Mouse (Mus musculus): ENCODE measurements around the gene Rassf1. TPM values are rescaled to one million over a fixed set of nuclear protein-coding genes. Genes with fewer than 3 reads are reported as not detected.

Gene Rassf1
- polyA plus RNA-seq, 1 experiment from 2014 or later = 39.3 TPM

DNA sequence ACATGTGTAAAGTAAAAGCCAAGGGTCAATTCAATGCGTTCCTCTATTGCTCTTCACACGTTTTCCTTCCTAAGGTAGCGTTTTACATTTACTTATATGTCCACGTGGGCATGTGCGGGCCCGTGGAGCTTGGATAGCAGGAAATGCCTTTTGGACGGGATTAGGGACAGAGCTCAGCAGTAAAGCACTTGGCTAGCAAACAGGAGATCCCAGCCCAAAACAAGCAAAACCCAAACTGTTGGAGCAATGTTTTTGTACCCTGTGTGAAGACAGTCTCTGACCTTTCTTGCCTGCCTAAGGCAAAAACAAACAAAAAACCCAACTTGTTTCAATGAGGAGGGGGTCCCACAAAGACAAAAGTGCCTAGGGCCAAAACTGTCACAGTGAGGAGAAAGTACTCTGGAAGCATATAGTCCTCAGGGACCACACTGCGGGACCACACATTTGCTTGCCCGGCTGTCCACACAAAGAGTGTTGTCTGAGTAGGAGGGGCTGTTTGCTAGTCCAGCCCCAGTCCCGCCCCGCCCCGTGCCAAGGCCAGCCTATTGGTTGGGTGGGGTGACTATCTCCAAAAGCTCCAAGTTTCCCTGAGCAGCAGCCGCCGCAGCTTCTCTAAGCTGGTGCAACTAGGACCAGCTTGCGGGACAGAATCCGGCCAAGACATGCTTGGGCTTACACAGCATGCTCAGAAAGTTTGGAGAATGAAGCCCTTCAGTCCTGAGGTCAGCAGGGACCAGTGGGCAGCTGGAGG, 25.2 kb downstream of the Rassf1 start, which contains the start of gene Hyal1:
Gene Hyal1, plus strand, starts transcription at position 571 of the 751 bp plus-strand sequence.
- 28% methylated on average over 16 of the region's 16 CpGs for WGBS
- Histone ChIP-seq H3K4me2 (peak within 1 kb of the TSS; percentile 55), H3K4me1 (peaks cover 45% of the 10 kb centered on the region), H3K27ac (peak within 1 kb of the TSS; percentile 41), H3K9me3 (replicated peaks) (no peaks in the 10 kb centered on the region), H3K4me3 (peak within 1 kb of the TSS; percentile 27), H3K27me3 (no peaks in the 10 kb centered on the region), H3K36me3 (ENCODE audit: poor library complexity, severe bottlenecking) (peaks cover 34% of the 10 kb centered on the region), H3K9ac (peak within 1 kb of the TSS; percentile 55)
- ATAC-seq = peak; percentile 54

DNA sequence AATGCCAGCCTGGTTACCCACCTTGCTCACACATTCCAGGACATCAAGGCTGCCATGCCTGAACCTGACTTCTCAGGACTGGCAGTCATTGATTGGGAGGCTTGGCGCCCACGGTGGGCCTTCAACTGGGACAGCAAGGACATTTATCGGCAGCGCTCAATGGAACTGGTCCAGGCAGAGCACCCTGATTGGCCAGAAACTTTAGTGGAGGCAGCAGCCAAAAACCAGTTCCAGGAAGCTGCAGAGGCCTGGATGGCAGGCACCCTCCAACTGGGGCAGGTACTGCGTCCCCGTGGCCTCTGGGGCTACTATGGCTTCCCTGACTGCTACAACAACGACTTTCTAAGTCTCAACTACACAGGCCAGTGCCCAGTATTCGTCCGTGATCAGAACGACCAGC, 26.5 kb downstream of the Rassf1 start:
- H3K27ac ChIP-seq = no peak overlapping the region
- no peaks in the 10 kb centered on the region for H3K9me3 ChIP-seq (replicated peaks)
- H3K4me1 ChIP-seq = peaks cover 37% of the 10 kb centered on the region
- no peak overlapping the region; the same call in 1 of the 2 replicates for H3K4me2 ChIP-seq
- no peaks in the 10 kb centered on the region for H3K27me3 ChIP-seq
- no peak for ATAC-seq
- WGBS = 95% methylated on average over 10 of the region's 10 CpGs
- no peak overlapping the region for H3K4me3 ChIP-seq
- peaks cover 23% of the 10 kb centered on the region for H3K36me3 ChIP-seq (ENCODE audit: poor library complexity, severe bottlenecking)
- H3K9ac ChIP-seq = 0 out of 2 replicates have a peak overlapping the region, but pooled peaks have one; percentile 55

DNA sequence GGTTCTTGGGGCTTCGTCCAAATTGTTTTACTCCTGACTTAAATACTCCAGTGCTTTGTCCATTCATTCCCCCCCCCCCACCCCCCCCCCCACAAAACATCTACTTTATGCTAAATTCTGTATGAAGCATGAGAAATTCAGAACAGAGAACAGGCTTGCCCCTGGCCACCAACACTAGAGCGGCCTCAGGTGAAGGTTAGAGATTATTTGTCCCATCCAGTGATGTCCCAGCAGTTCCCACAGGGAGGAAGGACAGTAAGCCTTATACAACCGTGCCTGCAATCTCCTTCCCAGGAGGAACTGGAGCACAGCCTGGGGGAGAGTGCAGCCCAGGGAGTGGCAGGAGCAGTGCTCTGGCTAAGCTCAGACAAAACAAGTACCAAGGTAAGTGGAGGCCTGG, 27.2 kb downstream of the Rassf1 start, which contains the start of gene Naa80:
Gene Naa80, plus strand, starts transcription at position 301 of the 400 bp plus-strand sequence.
- peak within 1 kb of the TSS; percentile 82; the same call in 1 of the 2 replicates for H3K4me2 ChIP-seq
- H3K36me3 ChIP-seq (ENCODE audit: poor library complexity, severe bottlenecking) = peaks cover 23% of the 10 kb centered on the region

DNA sequence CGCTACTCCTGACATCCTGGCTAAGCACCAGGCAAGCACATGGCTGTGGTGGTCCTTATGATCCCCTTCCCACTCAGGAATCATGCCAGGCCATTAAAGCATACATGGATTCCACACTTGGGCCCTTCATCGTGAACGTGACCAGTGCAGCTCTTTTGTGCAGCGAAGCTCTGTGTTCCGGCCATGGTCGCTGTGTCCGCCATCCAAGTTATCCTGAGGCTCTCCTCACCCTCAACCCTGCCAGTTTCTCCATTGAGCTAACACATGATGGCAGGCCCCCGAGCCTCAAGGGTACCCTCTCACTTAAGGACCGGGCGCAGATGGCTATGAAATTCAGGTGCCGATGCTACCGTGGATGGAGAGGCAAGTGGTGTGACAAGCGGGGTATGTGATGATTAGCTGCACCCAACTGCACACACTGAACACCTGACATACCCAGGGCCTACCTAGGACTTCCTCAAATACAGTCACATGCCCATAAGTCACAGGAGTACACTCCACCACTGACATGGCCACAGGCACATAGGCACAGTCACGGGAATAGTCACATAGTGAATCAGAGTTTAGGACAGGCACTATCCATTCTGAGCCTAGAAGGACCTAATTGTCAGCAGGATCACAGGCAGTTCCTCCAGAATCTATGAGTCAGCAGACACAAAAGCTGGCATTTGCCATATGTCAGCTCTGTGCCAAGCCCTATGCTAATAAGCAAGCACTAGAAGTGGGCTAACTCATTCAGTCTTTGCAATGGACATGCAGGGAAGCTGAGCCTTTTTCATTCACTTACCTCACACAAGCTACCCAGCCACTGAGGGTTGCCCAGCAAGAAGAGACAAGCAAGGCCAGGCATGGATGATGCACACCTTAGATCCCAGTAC, 27.9 kb downstream of the Rassf1 start:
- Histone ChIP-seq H3K4me3 (no peak overlapping the region), H3K9ac (0 out of 2 replicates have a peak overlapping the region, but pooled peaks have one; percentile 13), H3K27me3 (no peaks in the 10 kb centered on the region), H3K27ac (peak overlapping the region; percentile 83; the same call in 1 of the 2 replicates), H3K36me3 (ENCODE audit: poor library complexity, severe bottlenecking) (peaks cover 24% of the 10 kb centered on the region), H3K4me1 (peaks cover 37% of the 10 kb centered on the region), H3K4me2 (peak overlapping the region; percentile 82; the same call in 1 of the 2 replicates), H3K9me3 (replicated peaks) (no peaks in the 10 kb centered on the region)
- WGBS = 93% methylated on average over 14 of the region's 14 CpGs
- ATAC-seq = no peak

More for the DNA sequence above, 27.2 kb downstream of the Rassf1 start, which contains the start of gene Naa80:
- Histone ChIP-seq H3K4me1 (peaks cover 37% of the 10 kb centered on the region), H3K9ac (0 out of 2 replicates have a peak within 1 kb of the TSS, but pooled peaks have one; percentile 55), H3K4me3 (no peak within 1 kb of the TSS), H3K27ac (peak within 1 kb of the TSS; percentile 83; the same call in 1 of the 2 replicates), H3K9me3 (replicated peaks) (no peaks in the 10 kb centered on the region), H3K27me3 (no peaks in the 10 kb centered on the region)
- no peak for ATAC-seq
- WGBS = 73% methylated on average over 3 of the region's 3 CpGs

DNA sequence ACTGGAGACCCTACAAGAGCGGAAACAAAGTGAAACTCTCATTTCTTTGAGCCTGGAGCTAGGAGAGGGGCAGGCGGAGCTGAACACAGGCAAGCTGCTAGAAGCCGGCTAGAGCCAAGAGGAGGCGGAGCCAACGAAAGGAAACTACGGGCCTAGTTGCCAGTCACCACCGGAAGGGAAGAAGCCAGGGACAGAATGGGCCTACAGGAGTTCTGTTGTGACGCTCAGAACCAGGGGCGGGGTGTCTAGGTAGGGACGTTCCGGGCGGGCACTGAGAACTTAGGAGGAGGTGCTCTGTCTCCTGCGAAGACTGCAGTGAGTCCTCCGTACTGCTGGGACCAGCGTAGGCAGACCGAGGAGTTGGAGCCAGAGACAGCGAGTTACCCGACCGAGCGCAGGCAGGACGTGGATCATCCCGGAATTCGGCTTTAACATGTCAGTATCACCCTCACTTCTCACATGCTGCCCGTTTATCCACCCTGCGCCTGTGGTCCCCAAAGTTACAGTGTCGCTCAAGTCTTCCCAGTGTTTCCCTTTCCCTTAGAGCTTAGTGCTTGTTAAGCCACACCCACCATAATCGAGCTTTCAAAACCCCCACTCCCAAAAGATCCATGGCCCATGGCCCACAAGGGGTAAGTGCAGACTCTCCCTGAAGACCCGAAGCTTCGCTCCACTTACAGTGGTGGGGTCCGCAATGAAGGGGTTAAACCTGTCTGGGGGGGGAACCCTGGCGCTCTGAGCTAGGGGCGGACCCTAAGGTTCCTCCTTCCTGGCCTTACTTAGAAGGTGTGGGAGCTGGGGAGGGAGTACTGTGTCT, 29.4 kb downstream of the Rassf1 start, which contains the start of gene Hyal3:
Gene Hyal3, plus strand, starts transcription at position 318 of the 817 bp plus-strand sequence.
- Histone ChIP-seq H3K9me3 (replicated peaks) (no peaks in the 10 kb centered on the region), H3K27ac (peak within 1 kb of the TSS; percentile 83), H3K9ac (peak within 1 kb of the TSS; percentile 79), H3K36me3 (ENCODE audit: poor library complexity, severe bottlenecking) (peaks cover 15% of the 10 kb centered on the region), H3K4me3 (peak within 1 kb of the TSS; percentile 63), H3K27me3 (no peaks in the 10 kb centered on the region), H3K4me2 (peak within 1 kb of the TSS; percentile 82), H3K4me1 (peaks cover 37% of the 10 kb centered on the region)
- peak; percentile 86 for ATAC-seq
- WGBS = under 1% methylated on average over 32 of the region's 32 CpGs

DNA sequence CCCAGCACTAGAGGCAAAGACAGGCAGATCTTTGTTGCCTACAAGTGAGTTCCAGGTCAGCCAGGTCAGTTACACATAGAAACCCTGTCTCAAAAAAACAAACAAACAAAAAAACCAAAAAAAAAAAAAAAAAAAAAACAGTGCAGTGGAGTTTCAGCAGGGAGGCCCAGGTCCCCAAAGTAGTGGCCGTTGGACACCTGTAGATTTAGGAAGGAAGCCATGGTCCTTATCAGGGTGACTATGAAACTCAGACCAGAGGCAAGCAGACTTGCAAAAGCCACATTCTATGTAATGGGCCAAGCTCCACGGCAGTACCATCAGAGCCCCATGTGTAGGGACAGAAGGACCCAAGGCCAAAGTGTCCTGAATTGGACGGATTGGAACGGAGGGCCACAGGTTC, 30.2 kb downstream of the Rassf1 start:
- H3K9ac ChIP-seq = no peak overlapping the region

DNA sequence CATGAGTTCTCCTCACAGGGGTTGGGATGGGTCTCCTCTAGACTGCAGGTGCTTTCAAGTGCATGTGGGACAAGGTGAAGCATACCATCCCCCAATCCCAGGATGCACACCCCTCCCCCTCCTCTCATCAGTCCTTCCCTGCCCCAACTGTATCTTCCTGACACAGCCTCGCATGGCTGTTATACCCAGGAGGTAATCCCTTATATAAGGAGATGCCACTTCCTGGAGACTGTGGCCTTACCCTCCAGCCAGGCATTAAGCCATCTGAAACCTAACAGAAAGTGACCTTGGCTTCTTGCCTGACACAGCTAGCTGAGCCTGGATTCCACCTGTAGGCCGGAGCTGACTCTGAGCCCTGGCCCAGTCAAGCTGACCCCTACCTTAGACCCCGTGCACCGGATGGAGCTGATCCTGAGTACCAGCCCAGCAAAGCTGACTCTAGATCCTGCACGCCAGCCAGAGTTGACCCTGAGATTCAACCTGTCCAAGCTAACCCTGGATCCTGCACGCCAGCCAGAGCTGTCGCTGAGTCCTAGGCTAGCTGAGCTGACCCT, 31.2 kb downstream of the Rassf1 start:
- Histone ChIP-seq H3K27ac (no peak overlapping the region), H3K4me2 (no peak overlapping the region), H3K9me3 (replicated peaks) (no peaks in the 10 kb centered on the region), H3K9ac (no peak overlapping the region), H3K36me3 (ENCODE audit: poor library complexity, severe bottlenecking) (peaks cover 15% of the 10 kb centered on the region), H3K27me3 (no peaks in the 10 kb centered on the region), H3K4me1 (peaks cover 23% of the 10 kb centered on the region), H3K4me3 (no peak overlapping the region)
- WGBS = 88% methylated on average over 7 of the region's 7 CpGs
- ATAC-seq = no peak

More for the DNA sequence above, 30.2 kb downstream of the Rassf1 start:
- Histone ChIP-seq H3K9me3 (replicated peaks) (no peaks in the 10 kb centered on the region), H3K4me1 (peaks cover 32% of the 10 kb centered on the region), H3K27ac (no peak overlapping the region), H3K27me3 (no peaks in the 10 kb centered on the region), H3K4me3 (peak overlapping the region; percentile 63), H3K36me3 (ENCODE audit: poor library complexity, severe bottlenecking) (peaks cover 15% of the 10 kb centered on the region), H3K4me2 (peak overlapping the region; percentile 82)
- no peak for ATAC-seq
- WGBS = 77% methylated on average over 4 of the region's 4 CpGs

DNA sequence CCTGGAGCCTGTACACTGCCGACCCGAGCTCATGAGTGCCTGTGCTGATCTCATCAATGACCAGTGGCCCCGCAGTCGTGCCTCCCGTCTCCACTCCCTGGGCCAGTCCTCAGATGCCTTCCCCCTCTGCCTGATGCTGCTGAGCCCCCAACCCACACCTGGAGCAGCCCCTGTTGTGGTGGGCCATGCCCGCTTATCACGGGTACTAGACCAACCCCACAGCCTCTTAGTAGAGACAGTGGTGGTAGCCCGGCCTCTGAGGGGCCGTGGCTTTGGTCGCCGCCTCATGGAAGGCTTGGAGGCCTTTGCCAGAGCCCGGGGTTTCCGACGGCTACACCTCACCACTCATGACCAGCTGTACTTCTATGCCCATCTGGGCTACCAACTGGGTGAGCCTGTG, 31.8 kb downstream of the Rassf1 start:
- no peak overlapping the region for H3K4me2 ChIP-seq
- H3K9ac ChIP-seq = no peak overlapping the region
- H3K36me3 ChIP-seq (ENCODE audit: poor library complexity, severe bottlenecking) = peaks cover 15% of the 10 kb centered on the region
- H3K4me1 ChIP-seq = peaks cover 27% of the 10 kb centered on the region
- H3K27ac ChIP-seq = no peak overlapping the region
- 91% methylated on average over 14 of the region's 14 CpGs for WGBS
- H3K9me3 ChIP-seq (replicated peaks) = no peaks in the 10 kb centered on the region
- no peak overlapping the region for H3K4me3 ChIP-seq
- H3K27me3 ChIP-seq = no peaks in the 10 kb centered on the region
- no peak for ATAC-seq

DNA sequence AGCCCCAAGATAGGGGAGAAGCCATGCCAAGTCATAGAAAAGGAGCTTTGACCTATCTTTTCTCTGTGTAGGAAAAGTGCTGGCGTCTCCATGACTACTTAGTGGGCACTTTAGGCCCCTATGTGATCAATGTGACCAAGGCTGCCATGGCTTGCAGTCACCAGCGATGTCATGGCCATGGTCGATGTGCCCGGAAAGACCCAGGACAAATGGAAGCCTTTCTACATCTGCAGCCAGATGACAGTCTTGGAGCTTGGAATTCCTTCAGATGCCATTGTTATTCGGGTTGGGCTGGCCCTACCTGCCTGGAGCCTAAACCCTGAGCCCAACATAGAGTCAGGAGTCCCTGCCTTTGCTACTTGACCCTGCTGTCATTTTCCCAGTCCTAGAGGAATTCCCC, 35.1 kb downstream of the Rassf1 start:
- Histone ChIP-seq H3K4me3 (no peak overlapping the region), H3K4me1 (peaks cover 18% of the 10 kb centered on the region), H3K9ac (no peak overlapping the region), H3K4me2 (no peak overlapping the region), H3K27ac (no peak overlapping the region), H3K9me3 (replicated peaks) (no peaks in the 10 kb centered on the region), H3K27me3 (no peaks in the 10 kb centered on the region), H3K36me3 (ENCODE audit: poor library complexity, severe bottlenecking) (peaks cover 34% of the 10 kb centered on the region)
- WGBS = 93% methylated on average over 5 of the region's 5 CpGs
- no peak for ATAC-seq

DNA sequence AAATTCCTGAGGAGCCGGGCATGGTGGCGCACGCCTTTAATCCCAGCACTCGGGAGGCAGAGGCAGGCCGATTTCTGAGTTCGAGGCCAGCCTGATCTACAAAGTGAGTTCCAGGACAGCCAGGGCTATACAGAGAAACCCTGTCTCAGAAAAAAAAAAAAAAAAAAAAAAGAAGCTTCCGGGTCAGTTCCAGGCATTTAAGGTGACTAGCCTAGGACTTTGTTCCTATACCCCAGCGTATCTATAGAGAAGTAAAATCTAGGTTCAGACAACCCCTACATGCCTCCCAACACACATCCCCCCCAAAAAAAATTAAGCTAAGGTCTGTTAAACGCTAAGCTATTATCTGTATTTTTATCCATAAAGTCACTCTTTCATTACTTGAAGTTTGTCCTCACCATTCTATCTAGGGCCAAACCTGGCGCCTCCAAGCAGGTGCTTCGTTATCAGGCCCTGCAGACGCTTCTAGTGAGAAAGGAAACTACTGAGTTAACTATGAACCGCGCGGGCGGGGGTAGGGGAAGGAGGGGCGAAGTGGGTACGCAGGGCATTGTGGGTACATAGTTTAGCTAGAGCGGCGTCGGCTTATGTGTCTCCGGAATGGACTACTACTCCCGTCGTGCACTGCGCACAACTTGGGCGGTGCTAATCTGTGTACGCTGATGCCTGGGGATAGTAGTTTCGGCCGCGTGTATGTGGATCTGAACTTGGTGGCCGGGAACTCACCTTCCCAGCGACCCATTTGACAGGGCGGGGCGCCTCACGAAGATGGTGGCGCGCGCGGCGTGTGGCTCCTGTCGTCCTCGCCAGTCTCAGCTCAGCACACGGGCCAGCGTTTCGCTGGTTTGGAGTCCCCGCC, 35.8 kb downstream of the Rassf1 start, which contains the start of gene Ifrd2:
Gene Ifrd2, plus strand, starts transcription at position 669 of the 859 bp plus-strand sequence.
- peak; percentile 98 for ATAC-seq
- H3K27ac ChIP-seq = no peak within 1 kb of the TSS
- peak within 1 kb of the TSS; percentile 77 for H3K4me3 ChIP-seq
- H3K4me1 ChIP-seq = peaks cover 15% of the 10 kb centered on the region
- peak within 1 kb of the TSS; percentile 85 for H3K4me2 ChIP-seq
- H3K9ac ChIP-seq = peak within 1 kb of the TSS; percentile 74
- no peaks in the 10 kb centered on the region for H3K27me3 ChIP-seq
- WGBS = 14% methylated on average over 46 of the region's 46 CpGs
- H3K36me3 ChIP-seq (ENCODE audit: poor library complexity, severe bottlenecking) = peaks cover 41% of the 10 kb centered on the region
- no peaks in the 10 kb centered on the region for H3K9me3 ChIP-seq (replicated peaks)

Data from forebrain, embryonic 13.5 days (tissue).